Mouse (Mus musculus): ENCODE data around the gene C130050O18Rik. TPM values are rescaled to one million over a fixed set of nuclear protein-coding genes. Genes with fewer than 3 reads are reported as not detected.

C130050O18Rik gene
- total and polyA plus RNA-seq, 2 experiments from 2014 or later: 0.34 TPM; not detected in 1

DNA sequence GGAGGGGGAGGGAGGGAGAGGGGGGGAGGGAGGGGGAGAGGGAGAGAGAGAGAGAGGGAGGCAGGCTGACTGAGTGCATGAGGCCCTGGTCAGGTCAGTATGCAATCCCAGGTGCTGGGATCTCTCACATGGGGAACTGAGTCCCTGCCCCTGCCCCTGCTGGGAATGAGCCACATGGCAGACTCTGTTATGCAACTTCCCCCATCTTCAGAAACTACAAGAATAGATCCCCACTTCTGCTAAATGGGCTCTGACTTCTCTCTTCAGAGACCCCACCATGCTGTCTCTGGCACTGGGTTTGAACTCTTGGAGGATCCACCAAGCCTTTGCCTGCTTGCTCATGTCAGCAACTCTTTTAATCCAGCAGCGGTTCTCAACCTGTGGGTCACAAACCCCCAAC is 39.3 kb upstream of the C130050O18Rik start:
- WGBS: 71% methylated on average over 1 of the region's 1 CpGs
- Histone ChIP-seq H3K9ac (replicated peaks; ENCODE audit: low read length) (no peak overlapping the region), H3K27ac (no peak overlapping the region), H3K4me1 (ENCODE audit: insufficient read depth, low read length) (peaks cover 4% of the 10 kb centered on the region; the same call in 1 of the 2 replicates), H3K36me3 (ENCODE audit: insufficient read depth, low read length) (no peaks in the 10 kb centered on the region), H3K9me3 (ENCODE audit: low read length) (no peaks in the 10 kb centered on the region), H3K4me3 (ENCODE audit: low read length) (no peak overlapping the region), H3K27me3 (ENCODE audit: insufficient read depth, low read length) (no peaks in the 10 kb centered on the region), H3K4me2 (ENCODE audit: low read depth, low read length) (no peak overlapping the region)
- ATAC-seq (no peak), DNase-seq (ENCODE audit: low spot score) (no peak)
- TF ChIP-seq CTCF (IDR thresholded peaks at IDR 0.05; ENCODE audit: low read depth): no peak

- no peaks in the 10 kb centered on the region for H3K27me3 ChIP-seq (ENCODE audit: insufficient read depth, low read length)
- ATAC-seq (no peak), DNase-seq (ENCODE audit: low spot score) (no peak)
- H3K9me3 ChIP-seq (ENCODE audit: low read length): no peaks in the 10 kb centered on the region
- no peak overlapping the region for H3K4me2 ChIP-seq (ENCODE audit: low read depth, low read length)
- peaks cover 10% of the 10 kb centered on the region for H3K4me1 ChIP-seq (ENCODE audit: insufficient read depth, low read length)
- no peak overlapping the region for H3K9ac ChIP-seq (replicated peaks; ENCODE audit: low read length)
- no peaks in the 10 kb centered on the region for H3K36me3 ChIP-seq (ENCODE audit: insufficient read depth, low read length)
- 67% methylated on average over 11 of the region's 11 CpGs for WGBS
- no peak overlapping the region for H3K4me3 ChIP-seq (ENCODE audit: low read length)
- no peak for TF ChIP-seq CTCF (IDR thresholded peaks at IDR 0.05; ENCODE audit: low read depth)
- no peak overlapping the region for H3K27ac ChIP-seq
Measured at GRCm38 (mm10) chr5:139366484-139366883, 38.6 kb upstream of the C130050O18Rik start.

DNA sequence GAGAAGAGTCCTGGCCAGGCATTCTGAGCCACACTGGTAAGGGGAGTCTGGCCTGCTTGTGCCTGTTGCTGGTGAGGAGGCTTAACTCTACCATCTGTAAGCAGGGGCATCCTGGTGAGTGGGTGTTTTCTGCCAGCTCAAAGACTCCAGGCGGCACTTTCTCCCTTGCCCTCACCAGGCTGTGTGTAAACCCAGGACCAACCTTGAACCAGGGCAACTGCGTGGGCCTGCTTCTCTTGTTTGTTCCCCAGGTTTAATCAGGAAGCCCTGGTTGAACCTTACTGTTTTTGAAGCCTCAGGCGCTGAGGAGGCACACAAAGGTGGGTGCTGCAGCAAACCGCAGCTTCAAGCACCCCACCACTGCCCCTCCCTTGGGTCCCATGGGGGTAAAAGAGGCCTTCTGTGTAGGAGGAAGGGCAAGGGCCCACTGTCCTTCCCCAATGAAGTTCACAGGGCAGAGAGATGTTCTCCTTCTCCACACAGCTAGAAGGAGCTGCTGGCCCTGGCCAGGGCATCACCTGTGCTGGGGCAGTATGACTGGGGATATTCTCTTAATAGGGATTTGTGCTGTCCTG is 37.1 kb upstream of the C130050O18Rik start:
- no peak for TF ChIP-seq CTCF (IDR thresholded peaks at IDR 0.05; ENCODE audit: low read depth)
- Histone ChIP-seq H3K9me3 (ENCODE audit: low read length) (no peaks in the 10 kb centered on the region), H3K4me3 (ENCODE audit: low read length) (no peak overlapping the region), H3K9ac (replicated peaks; ENCODE audit: low read length) (peak overlapping the region; percentile 3; the same call in 1 of the 2 replicates), H3K4me2 (ENCODE audit: low read depth, low read length) (no peak overlapping the region), H3K36me3 (ENCODE audit: insufficient read depth, low read length) (no peaks in the 10 kb centered on the region), H3K27ac (no peak overlapping the region), H3K4me1 (ENCODE audit: insufficient read depth, low read length) (peaks cover 19% of the 10 kb centered on the region), H3K27me3 (ENCODE audit: insufficient read depth, low read length) (no peaks in the 10 kb centered on the region)
- WGBS: 85% methylated on average over 4 of the region's 4 CpGs
- ATAC-seq: no peak
- DNase-seq (ENCODE audit: low spot score): no peak

DNA sequence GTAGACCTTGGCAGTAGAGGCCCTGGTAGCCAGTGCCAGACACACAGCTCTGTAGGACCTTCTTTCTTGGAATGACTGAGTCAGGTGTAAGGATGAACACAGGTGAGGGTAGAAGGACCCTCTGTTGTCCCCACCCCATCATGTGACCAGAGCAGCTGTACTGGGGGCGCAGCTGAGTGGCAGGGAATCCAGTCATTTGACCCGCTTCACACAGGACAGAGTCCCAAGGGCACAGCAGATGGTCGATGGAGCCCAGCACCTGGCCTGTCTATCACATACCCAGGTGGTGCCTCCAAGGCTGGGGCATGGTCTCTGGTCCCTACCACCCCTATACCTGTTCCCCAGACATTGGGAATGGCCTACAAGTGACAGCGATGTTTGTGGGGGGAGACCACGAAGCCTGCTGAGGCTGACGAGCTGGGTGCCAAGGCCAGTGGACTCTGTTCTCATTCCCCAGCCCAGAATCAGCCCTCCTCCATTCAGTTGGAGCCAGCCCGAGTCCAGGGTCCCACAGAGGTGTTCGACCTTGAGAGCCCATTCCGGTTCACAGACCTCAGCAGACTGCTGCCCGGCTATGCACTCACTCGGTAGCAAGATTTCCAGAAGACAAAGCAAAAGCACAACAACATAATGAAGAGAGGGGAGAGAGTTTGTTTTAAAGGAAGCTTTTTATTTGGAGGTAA is 36.3 kb upstream of the C130050O18Rik start:
- TF ChIP-seq CTCF (IDR thresholded peaks at IDR 0.05; ENCODE audit: low read depth): no peak
- Histone ChIP-seq H3K9ac (replicated peaks; ENCODE audit: low read length) (peak overlapping the region; percentile 3; the same call in 1 of the 2 replicates), H3K4me2 (ENCODE audit: low read depth, low read length) (no peak overlapping the region), H3K4me3 (ENCODE audit: low read length) (no peak overlapping the region), H3K27ac (no peak overlapping the region), H3K4me1 (ENCODE audit: insufficient read depth, low read length) (peaks cover 19% of the 10 kb centered on the region), H3K27me3 (ENCODE audit: insufficient read depth, low read length) (no peaks in the 10 kb centered on the region), H3K9me3 (ENCODE audit: low read length) (no peaks in the 10 kb centered on the region), H3K36me3 (ENCODE audit: insufficient read depth, low read length) (no peaks in the 10 kb centered on the region)
- ATAC-seq (no peak), DNase-seq (ENCODE audit: low spot score) (no peak)
- 73% methylated on average over 11 of the region's 11 CpGs for WGBS

DNA sequence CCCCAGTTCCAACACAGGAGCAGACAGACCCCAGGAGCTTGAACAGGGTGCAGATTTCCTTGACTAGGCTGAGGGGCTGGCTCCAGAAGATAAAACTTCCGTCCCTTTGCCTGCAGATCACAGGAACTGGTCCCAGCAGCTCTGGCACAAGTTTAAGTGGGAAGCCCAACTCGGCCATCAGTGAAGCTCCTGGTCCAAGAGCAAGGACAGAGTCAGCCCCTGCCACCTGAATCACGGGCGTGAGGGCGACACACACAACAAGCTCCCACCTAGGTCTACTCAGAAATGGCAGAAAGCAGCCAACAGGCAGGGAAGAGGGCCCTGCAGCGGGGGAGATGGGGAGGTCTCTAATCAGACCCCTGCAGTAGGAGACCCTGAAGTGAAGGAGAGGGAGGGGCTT is 34.7 kb upstream of the C130050O18Rik start:
- Histone ChIP-seq H3K4me1 (ENCODE audit: insufficient read depth, low read length) (peaks cover 16% of the 10 kb centered on the region), H3K4me2 (ENCODE audit: low read depth, low read length) (no peak overlapping the region; the same call in 1 of the 2 replicates), H3K9ac (replicated peaks; ENCODE audit: low read length) (no peak overlapping the region), H3K9me3 (ENCODE audit: low read length) (no peaks in the 10 kb centered on the region), H3K27me3 (ENCODE audit: insufficient read depth, low read length) (no peaks in the 10 kb centered on the region), H3K4me3 (ENCODE audit: low read length) (no peak overlapping the region), H3K36me3 (ENCODE audit: insufficient read depth, low read length) (no peaks in the 10 kb centered on the region), H3K27ac (no peak overlapping the region)
- TF ChIP-seq CTCF (IDR thresholded peaks at IDR 0.05; ENCODE audit: low read depth): no peak
- ATAC-seq (no peak), DNase-seq (ENCODE audit: low spot score) (no peak)
- 86% methylated on average over 6 of the region's 6 CpGs for WGBS

DNA sequence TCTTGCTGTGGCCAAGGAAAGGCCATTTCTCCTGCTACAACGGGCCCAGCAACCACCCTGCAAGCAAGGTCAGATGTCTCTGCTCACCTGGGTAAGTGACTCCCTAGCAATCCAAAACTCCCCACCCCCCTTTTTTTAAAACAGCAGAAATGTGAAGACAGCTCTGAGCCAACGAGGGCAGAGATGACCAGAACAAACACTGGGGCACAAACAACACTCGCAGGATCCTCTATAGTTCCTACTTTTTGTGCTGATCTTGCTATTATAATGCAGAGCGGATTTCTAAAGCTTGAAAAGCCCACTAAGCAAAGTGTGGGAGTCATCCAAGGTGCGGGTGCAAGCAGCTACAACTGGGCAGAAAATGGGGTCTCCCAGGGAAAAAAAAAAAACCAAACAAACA is 34.0 kb upstream of the C130050O18Rik start:
- peak overlapping the region; percentile 89; the same call in 1 of the 2 replicates for H3K9ac ChIP-seq (replicated peaks; ENCODE audit: low read length)
- DNase-seq (ENCODE audit: low spot score) (no peak), ATAC-seq (no peak)
- H3K27ac ChIP-seq: peak overlapping the region; percentile 91; the same call in 1 of the 2 replicates
- 60% methylated on average over 5 of the region's 5 CpGs for WGBS
- H3K36me3 ChIP-seq (ENCODE audit: insufficient read depth, low read length): no peaks in the 10 kb centered on the region
- peaks cover 16% of the 10 kb centered on the region for H3K4me1 ChIP-seq (ENCODE audit: insufficient read depth, low read length)
- H3K27me3 ChIP-seq (ENCODE audit: insufficient read depth, low read length): no peaks in the 10 kb centered on the region
- no peaks in the 10 kb centered on the region for H3K9me3 ChIP-seq (ENCODE audit: low read length)
- H3K4me2 ChIP-seq (ENCODE audit: low read depth, low read length): peak overlapping the region; percentile 94
- peak overlapping the region; percentile 70 for H3K4me3 ChIP-seq (ENCODE audit: low read length)
- no peak for TF ChIP-seq CTCF (IDR thresholded peaks at IDR 0.05; ENCODE audit: low read depth)
